Mouse (Mus musculus): ENCODE data around the gene Mtfp1.

Gene Mtfp1

GRCm38 (mm10) chr11:4083316-4084078 lies 11.7 kb downstream of the Mtfp1 start:
- DNase-seq (ENCODE audit: low read depth, low spot score) = peak; percentile 54

- no peak for DNase-seq (ENCODE audit: low read depth, low spot score)
These were observed 15.0 kb downstream of the Mtfp1 start for GRCm38 (mm10) chr11:4080219-4080618.

GRCm38 (mm10) chr11:4078267-4078933 lies 16.8 kb downstream of the Mtfp1 start:
- DNase-seq (ENCODE audit: low read depth, low spot score) = no peak

GRCm38 (mm10) chr11:4076633-4077032 lies 18.6 kb downstream of the Mtfp1 start:
- no peak for DNase-seq (ENCODE audit: low read depth, low spot score)

- no peak for DNase-seq (ENCODE audit: low read depth, low spot score)
These were observed 25.6 kb downstream of the Mtfp1 start for GRCm38 (mm10) chr11:4069664-4070063.

- no peak for DNase-seq (ENCODE audit: low read depth, low spot score)
These were observed 30.6 kb downstream of the Mtfp1 start, which contains the start of gene Sec14l3 for GRCm38 (mm10) chr11:4064627-4065122. Gene Sec14l3 (plus strand): TSS chr11:4064841.

- DNase-seq (ENCODE audit: low read depth, low spot score) = no peak
These were observed 32.3 kb downstream of the Mtfp1 start for GRCm38 (mm10) chr11:4062981-4063380.

- DNase-seq (ENCODE audit: low read depth, low spot score) = no peak
These were observed 32.7 kb downstream of the Mtfp1 start for GRCm38 (mm10) chr11:4062523-4062922.

- no peak for DNase-seq (ENCODE audit: low read depth, low spot score)
These were observed 34.2 kb downstream of the Mtfp1 start for GRCm38 (mm10) chr11:4060866-4061575.

GRCm38 (mm10) chr11:4053586-4053985 lies 41.7 kb downstream of the Mtfp1 start:
- peak; percentile 40 for DNase-seq (ENCODE audit: low read depth, low spot score)

- DNase-seq (ENCODE audit: low read depth, low spot score) = no peak
These were observed 46.8 kb downstream of the Mtfp1 start for GRCm38 (mm10) chr11:4048438-4048837.

- no peak for DNase-seq (ENCODE audit: low read depth, low spot score)
These were observed 47.5 kb downstream of the Mtfp1 start for GRCm38 (mm10) chr11:4047766-4048165.

- DNase-seq (ENCODE audit: low read depth, low spot score) = no peak
These were observed 48.7 kb downstream of the Mtfp1 start for GRCm38 (mm10) chr11:4046526-4046925.

- DNase-seq (ENCODE audit: low read depth, low spot score) = no peak
These were observed 52.2 kb downstream of the Mtfp1 start for GRCm38 (mm10) chr11:4043081-4043480.

Data from c-Kit-negative CD71-positive TER-119-positive erythroid progenitor cells, embryonic 14.5 days (primary cell).